Mouse (Mus musculus) gastrocnemius, postnatal 25 days (tissue): ENCODE measurements around the gene Kif26b. TPM values are rescaled to one million over a fixed set of nuclear protein-coding genes. Genes with fewer than 3 reads are reported as not detected.
A peak's percentile ranks its signal among the peaks of the same experiment; 100 is the strongest.

Experiments
- DNase-seq: peaks from one replicate; pipeline ENCODE4 v3.0.0; 2022
- long read RNA-seq, 2 experiments: library from polyadenylated mRNA; stranded (forward); transcript quantifications; one replicate each; pipeline ENCODE4 v2.0.0; 2021
- total RNA-seq, 2 experiments: library from RNA; stranded (reverse); gene quantifications; 1 replicate in 1 of 2; 2 replicates in 1 of 2; pipeline ENCODE4 v1.2.3; 2021

The Kif26b gene
- total RNA-seq: 1 to 10 TPM; 1.4 to 2.9 TPM
- long read RNA-seq, experiment 1, partial matches to known transcripts: 0 of 1 reads
- long read RNA-seq, experiment 1, other reads (novel, unspliced or antisense): 1 of 1 reads
- long read RNA-seq, experiment 2, partial matches to known transcripts: 1 of 1 reads
- long read RNA-seq, experiment 2, other reads (novel, unspliced or antisense): 0 of 1 reads

DNA sequence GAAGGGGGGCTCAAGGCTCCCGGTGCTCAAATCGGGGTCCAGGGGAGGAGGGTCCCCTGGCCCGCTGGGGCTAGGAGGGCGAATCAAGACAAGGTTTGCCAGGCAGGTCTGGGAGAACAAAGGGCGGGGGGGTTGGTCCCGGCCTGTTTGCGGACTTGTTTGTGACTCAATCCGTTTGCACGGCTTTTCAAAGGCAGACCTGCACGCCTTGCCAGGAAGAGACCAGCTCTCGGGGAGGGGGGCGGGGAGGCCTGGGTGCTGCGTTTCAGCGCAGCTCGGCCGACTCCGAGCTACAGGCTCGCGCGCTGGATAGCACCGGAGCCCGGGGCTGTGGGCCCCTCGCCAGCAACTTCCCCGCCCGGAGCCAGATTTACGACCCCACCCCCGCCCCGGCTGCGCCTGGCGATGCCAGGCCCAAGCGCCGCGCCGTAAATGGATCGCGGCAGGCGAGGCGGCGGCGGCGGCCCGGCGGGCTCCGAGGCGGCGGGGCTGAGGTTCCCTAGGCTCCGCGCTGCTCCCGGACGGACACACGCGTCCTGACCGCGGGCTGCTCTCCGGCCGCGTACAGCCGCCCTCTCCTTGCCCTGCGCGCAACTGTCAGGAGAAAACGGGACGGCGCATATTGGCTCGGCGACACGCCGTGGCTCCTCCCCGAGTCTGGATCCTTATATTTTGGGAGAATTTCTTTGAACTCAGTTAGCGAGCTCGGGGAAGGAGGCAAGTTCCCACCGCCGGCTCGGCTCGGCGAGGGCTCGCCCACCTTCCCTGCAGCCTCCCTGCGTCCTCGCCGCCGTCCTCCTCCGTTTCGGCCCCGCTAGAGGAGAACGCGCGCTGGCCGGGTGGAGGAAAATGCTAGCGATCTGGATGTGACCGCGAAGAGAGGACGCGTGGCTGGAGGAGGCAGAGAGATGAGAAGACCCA is at the start of gene Kif26b:
Gene Kif26b, plus strand, starts transcription at position 695 of the 921 bp plus-strand sequence.
- peak; percentile 34 for DNase-seq

DNA sequence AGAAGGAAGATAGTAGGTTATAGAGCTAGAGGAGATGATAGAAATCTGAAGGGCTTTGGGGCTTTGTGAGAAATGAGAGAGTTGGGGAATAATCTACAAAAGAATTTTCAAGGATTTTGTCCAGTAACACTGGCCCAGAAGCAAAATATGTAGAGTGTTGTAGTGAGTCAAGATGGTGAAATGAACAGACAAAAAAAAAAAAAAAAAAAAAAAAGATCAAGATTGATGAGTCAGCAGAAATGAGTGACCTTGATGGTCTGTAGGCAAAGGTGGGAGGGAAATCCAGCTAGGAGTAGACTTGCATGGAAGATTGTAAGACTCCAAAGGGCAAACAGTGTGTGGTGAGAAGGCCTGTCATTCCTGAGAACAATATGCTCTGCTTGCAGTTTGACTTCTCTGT is 45.1 kb upstream of the Kif26b start:
- no peak for DNase-seq

DNA sequence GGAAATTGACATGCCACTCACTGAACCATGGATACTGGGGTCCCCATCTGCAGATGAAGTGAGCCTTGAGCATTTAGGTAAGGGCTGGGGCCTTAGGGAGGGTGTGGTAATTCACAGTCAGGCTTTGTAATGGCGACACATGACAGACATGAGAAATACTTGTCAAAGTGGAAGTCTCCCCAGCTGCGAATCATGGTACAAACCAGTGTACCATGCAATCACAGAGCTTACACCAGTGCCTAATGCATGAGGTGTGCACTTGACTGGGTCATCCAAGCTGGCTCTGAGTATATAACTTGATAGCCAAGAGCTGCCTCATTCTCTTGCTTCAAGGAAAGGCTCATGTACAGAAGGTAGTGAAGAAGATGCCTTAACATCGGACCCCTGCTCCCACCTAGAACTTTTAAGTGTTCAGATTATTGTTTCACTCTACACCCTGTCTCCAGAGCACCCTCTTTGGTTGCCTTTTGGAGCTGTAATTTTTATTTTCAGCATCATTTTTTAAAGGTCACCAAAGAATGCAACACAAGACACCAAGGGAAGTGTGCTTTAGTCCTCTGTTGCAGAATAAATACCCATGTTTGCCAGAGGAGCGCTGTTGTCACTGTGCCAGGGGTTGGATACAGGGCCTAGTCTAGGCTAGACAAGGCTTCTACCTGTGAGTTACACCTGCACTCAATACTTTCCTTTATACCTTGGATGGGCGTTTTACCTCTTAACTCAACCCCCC is 43.6 kb upstream of the Kif26b start:
- DNase-seq: no peak

DNA sequence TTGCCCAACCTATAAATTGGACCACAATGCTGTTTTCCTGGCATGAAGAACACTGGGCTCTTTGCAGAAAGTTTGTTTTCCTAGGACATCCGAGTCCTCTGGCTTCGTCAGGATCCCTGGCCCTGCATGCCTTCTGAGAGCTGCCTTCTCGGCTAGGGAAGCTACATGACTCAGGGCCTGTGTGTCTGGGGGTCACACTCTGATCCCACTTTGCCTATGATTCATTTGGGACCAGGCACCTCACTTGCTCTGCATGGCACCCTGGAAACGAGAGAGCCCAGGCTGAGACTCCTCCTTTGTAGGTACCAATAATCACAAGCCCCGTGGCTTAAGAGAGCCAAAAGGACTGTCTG is 43.1 kb upstream of the Kif26b start:
- DNase-seq: no peak

DNA sequence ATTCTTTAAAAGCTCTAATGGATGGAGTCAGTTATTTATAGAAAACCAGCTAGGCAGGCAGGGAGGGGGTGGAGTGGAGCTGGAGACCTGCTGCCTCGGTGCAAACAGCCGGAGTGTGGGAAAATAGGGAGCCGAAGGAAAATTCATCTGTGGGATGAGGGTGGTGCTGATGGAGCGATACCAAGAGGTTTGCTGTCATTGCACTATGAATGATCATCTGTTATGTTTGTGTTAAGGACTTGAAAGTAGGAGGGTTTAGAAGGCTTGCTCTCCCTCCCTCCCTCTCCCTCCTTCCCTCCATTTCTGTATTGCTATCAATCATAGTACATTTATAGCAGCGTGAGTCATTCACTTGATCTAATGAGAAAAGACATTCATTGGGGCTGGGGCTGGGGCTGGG is 42.1 kb upstream of the Kif26b start:
- DNase-seq: no peak

DNA sequence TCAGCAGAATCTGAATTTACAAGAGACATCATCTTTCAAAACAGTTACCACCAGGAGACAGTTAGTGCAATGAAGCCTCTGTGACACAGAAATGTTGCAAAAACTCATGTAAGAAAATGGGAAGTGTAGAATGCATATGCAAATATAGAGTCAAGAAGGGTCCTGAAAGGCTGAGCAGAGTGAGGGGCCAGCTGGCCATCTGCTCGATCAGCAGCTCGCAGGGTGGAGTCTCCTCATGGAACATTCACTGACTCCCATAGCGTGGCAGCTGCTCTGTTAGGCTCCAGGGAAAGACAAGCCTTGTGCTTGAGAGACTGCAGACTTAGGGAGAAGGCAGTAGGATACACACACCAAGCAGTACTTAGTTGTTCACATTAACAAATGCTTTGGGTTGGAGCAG is 39.8 kb upstream of the Kif26b start:
- DNase-seq: no peak

DNA sequence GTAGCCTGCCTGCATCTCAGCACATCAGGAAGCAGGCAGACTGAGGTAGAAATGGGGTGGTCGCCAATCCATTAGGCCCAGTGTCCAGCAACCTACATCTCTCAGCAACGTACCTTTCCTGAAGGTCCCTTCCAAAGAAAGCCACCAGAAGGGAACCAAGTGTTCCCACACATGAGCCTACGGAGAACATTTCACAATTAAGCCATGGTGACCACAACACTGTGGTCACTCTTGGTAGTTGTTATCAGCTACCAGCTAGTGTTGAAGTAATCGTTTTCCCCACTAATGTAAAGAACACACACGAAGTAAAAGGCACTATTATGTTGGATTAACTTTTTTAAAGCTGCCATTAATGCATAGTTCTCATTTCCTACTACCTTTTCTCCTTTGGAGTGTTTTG is 37.2 kb upstream of the Kif26b start:
- DNase-seq: no peak

DNA sequence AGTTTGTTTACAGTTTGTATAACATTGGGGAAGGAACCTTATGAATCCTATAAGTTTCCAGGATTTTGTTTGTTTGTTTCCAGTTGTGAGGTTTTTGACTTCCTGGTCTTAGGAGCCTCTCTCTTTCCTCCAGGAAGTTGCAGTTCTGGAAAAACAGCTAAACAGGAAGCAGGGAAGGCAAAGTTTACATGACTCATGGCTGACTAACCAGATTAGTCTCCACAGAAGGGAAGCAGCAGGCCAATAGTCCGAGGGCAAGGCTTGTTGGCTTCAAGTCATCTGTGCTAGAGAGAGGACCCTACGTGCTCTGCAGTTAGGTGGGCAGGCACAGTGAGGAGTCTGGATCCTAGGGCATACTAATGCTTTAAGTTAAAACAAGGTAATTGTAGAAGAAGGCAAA is 36.4 kb upstream of the Kif26b start:
- DNase-seq: no peak

DNA sequence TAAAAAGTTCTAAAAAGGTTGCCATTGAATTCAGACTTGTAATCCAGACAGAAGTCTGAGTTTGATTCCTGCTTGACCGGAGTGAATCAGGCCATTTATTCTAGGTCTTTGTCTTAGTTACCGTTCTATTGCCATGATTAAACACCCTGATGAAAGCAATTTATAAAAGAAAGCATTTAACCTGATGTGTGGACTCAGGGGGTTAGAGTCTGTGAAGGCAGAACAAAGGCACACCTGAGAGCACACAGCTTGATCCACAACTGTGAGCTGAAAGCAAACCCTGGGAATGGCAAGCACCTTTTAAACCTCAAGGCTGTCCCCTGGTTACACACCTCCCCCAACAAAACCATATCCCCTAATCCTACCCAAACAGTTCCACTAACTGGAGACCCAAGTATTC is 32.7 kb upstream of the Kif26b start:
- DNase-seq: no peak

DNA sequence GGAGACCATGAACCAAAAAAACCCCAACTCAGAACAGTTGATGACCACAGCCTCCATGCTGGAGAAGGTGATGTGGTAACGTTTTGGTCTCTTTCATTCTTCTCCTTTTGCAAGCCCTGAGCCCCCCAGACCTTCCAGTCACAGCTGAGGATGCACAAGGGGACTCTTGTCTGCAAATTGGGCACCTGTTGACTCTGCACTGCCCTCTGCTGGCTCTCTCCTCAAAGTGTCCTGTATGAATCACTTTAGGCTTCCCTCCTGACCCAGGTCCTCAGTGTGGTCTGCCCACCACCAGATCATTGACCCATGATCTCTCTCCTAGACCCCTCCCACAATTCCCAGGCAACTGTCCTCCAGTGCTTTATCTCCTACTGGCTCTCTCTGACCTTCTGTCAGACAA is 32.1 kb upstream of the Kif26b start:
- no peak for DNase-seq

DNA sequence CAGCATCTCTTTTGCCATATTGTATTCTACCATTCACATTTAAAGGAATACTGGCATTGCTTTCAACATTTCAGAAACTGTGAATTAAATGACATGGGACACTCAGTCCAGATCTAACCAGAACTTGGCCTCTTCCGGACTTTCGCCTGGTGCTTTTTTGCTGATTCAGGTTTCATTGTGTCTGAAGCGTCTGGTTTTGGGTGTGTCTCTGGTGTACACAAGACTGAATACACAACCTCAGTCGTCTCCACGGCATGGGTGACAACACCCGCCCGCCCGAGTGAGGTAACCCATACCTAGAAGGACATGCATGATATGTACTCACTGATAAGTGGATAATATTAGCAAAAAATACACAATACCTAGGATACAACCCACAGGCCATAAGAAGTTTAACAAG is 22.0 kb upstream of the Kif26b start:
- no peak for DNase-seq

DNA sequence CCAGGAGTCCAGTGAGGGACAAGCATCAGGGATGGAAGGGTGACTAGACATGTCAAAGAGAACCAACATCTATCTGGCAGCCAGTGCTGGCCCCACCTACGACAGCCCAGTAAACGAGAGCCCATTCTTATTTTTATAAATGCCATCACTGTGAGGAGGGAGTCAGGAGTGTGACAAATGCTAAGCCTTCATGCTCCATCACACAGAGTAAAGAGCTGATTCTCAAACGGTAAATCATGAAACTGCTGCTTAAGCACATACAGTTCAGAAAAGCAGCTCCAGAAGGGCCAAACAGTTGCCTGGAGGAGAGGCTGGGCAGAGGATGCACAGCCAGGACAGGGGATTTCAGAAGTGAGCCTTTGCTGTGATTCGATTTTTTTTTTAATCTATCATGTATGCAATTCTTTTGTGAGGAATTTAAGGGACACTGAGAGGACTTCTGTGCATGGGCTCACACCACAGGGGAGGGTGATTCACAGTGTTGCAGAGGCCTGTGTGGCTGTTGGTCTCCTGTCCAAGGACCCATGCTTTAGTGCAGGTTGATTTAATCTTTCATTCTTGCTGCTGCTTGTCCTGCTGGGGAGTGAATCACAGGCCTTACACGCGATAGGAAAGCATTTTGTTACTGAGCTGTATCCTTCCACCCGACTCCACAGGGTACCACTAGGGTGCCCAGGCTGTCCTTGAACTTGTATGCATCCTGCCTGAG is 16.4 kb upstream of the Kif26b start:
- no peak for DNase-seq

DNA sequence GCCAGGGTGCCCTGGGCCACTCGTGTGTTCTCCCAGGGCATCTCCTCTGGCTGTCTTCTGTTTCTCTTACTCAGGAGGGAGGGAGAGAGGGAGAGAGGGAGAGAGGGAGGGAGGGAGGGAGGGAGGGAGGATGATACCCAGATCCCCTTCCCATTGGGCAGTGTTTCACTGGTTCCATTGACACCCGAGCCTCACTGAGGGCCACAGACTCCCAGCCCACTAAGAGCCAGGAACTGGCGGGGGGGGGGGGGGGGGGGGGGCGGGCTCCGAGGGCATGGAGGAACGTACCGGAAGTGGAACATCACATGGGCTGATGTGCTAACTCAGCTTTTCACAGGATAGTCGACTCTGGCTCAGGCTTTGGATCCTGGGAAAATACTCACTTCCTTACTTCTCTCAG is 15.0 kb upstream of the Kif26b start:
- DNase-seq: no peak

DNA sequence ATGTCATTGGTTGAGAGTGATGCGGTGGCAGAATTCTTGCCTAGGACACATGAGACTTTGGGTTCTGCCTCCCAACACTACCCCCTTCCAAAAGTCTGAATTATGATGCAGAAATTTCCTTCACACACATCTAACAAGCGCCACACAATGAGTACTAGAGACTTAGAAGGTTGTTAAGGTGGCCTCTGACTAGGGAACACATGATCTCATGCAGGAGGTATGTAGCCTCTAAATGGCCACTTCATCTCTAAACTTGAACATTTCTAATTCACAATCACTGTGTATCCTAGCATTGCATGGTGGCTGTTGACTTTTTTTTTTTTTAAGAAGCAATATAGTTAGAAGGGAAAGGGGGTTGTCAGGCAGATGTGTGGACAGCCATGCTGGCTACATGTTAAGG is 13.1 kb upstream of the Kif26b start:
- DNase-seq: no peak

DNA sequence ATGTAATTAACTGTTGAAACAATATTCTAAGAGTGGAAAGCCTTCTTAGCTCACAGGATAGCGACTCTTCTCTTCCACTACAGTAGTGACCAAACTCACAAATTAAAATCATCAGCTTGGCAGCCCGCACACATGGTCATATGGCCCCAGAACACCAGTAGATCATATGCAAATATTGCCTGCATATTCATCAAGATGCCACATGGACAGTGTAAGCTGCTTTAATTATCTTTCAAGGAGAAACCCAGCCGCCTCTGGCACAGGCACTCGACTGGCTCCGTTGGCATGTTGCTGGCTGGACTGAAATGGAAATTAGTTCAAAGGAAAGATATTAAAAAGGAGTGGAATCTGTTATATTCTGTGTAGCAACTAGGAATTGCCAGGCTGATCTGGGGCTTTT is 6.5 kb upstream of the Kif26b start:
- DNase-seq: no peak

DNA sequence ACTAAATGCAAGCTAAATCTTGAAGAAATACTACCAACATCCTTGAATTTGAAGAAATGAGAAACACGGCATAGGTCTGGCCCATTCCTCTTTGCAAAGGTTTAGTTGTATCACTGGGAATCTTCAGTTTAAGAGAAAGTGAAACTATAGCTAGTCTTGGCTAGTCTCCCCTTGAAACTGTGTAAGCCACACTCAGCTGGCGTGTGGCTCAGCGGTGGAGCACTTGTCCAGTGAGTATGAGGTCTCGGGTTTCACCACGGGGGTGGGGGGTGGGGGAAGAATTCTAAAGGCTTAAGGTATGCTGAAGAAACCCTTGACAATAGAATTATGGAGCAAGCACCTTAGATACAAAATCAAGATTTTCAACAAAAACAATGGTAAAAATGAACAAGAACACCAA is 5.8 kb upstream of the Kif26b start:
- DNase-seq: no peak

DNA sequence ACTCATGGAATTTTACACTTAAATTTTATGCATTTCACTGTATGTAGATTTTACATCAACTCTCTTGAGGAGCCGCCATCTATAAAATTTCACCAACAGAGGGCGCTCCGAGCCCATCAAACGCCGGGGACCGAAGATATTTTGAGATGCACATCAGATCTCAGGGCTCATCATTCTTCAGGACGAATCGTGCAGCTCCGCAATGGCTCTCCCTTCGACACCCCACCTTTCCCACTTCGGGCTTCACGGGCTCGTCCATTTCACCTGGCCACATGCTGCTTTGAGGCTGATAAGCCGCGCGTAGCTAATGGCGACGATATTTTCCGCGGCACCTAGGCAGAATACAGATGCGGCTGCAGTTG is 1.8 kb upstream of the Kif26b start:
- peak; percentile 32 for DNase-seq

DNA sequence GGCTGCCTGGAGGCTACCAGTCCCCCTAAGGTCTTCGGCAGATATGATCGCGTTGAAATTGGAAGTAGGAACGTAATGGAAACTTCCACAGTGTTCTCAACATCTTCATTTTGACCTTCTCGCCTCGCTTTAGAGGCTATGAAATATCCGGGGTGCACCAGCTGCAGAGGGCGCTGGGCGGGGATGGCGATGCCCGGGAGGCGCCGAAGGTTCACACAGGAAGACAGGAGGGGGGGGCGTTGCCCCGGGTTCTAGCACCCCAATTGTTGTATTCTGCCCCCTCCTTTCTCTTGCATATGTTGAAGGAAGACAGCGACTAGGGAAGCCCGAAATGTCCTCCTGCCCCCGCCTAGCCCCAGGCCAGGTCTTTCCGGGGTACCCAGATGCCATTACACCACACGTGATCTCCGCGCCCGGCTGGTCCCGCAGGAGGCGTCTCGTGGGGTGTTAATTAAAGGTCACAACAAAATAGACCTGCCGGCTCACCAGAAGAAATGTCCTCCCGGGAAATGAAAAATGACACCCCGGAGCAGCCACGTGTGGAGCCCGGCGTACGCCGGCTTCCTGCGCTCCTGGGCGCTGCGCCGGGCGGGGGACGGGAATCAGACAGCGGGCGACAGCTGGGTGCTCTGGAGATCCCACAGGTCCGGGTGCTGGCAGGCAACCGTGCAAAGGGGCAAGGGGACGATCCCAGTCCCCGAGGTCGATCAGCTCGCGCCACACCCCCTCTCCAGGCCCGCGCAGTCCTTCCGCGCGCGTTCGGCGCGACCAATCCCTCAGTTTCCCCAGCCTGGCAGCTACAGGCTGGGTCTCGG is 1.2 kb upstream of the Kif26b start:
- DNase-seq: peak; percentile 20

DNA sequence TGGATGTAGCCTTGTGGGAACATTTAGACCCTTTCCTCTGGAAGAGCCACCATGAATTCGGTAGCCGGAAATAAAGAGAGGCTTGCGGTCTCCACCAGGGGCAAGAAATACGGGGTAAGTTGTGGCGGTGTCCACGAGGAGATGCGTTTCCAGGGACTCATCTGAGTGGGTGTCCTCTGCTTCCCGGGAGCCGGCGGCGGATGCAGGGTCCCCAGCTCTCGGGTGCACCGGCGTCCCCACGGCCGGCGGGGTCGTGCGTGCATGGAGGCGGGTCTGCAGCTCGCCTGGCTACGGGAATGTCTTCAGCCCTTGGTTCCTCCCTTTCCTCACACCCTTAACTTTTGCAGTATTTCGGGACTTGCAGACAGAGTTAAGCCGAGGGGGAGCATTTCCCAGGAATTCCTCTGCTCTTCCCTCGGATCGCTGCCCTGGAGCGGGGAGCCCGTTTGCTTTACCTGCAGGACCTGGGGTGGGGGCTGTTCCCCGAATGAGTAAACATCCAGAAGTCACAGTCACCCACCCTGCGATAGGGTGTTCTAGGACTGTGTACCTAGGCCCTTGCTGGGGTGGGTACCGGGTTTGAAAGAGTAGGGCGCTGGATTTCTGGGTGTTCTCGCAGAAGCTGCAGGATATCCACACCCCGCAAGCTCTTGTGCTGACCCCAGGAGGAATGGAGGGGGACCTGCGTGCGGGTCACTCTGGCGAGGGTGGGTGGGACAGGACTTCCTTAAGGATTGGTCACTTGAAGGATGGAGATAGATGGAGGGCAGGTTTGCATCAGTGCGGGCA is 781 bp downstream of the Kif26b start:
- DNase-seq: no peak

DNA sequence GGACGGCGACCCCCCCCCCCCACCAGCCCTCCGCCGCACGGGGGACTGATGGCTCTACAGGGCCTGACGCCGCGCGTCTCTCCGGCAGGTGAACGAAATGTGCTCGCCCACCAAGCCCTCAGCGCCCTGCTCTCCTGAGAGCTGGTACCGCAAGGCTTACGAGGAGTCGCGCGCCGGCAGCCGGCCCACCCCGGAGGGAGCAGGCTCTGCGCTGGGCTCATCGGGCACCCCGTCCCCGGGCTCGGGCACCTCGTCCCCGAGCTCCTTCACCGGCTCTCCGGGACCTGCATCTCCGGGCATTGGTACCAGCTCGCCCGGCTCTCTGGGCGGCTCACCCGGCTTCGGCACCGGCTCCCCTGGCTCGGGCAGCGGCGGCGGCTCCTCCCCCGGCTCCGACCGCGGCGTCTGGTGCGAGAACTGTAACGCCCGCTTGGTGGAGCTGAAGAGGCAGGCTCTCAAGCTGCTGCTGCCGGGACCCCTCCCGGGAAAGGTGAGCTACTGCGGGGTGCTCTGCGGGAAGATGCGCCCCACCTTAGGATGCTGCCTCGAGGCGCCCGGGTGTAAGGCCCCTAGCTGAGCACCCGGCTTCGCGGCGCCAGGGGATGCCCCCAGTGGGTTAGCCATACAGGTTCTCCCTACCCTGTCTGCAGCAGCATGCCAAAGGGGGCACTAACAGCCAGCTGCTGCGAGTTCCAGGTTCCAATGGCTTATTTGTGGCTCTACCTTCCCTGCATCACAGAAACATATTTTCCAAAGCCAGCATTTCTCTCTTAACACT is 1.6 kb downstream of the Kif26b start:
- peak; percentile 61 for DNase-seq
